Mouse (Mus musculus): Measurements from ENCODE around the gene Otulin. TPM values are rescaled to one million over a fixed set of nuclear protein-coding genes. Genes with fewer than 3 reads are reported as not detected.

Gene Otulin
- polyA plus RNA-seq, 1 experiment: not detected

GRCm38 (mm10) chr15:27645250-27645649 lies 14.8 kb upstream of the Otulin start:
- H3K4me3 ChIP-seq (ENCODE audit: insufficient read depth, low read depth, low read length): no peak overlapping the region
- peaks cover 2% of the 10 kb centered on the region; the same call in 1 of the 2 replicates for H3K4me1 ChIP-seq (ENCODE audit: control insufficient read depth, insufficient read depth, low read length)
- no peak for TF ChIP-seq CTCF (IDR thresholded peaks at IDR 0.05; ENCODE audit: insufficient read depth, low read depth, low read length)
- no peak for TF ChIP-seq POLR2A (IDR thresholded peaks at IDR 0.05; ENCODE audit: insufficient read depth, low read depth, low read length)
- no peak overlapping the region for H3K27ac ChIP-seq (ENCODE audit: insufficient read depth, low read depth, low read length)
- WGBS: 82% methylated on average over 3 of the region's 3 CpGs

DNA sequence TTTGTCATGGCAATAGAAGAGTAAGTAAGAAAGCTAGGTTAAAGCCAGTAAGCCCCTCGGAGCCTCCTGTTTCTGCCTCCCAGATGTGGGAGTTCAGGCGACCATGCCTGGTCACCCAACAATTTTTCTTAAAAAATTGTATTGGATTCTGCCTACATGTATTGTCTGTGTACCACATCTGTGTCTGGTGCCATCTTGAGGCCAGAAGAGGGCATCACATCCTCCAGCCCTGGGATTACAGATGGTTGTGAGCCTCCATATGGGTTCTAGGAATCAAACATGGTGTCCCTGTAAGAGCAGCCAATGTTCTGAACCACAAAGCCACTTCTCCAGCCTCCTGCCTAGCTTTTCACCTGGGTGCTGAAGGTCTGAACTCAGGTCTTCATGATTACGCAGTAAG lies 12.4 kb upstream of the Otulin start:
- TF ChIP-seq POLR2A (IDR thresholded peaks at IDR 0.05; ENCODE audit: insufficient read depth, low read depth, low read length) (no peak), CTCF (IDR thresholded peaks at IDR 0.05; ENCODE audit: insufficient read depth, low read depth, low read length) (no peak)
- 89% methylated on average over 3 of the region's 3 CpGs for WGBS
- Histone ChIP-seq H3K27ac (ENCODE audit: insufficient read depth, low read depth, low read length) (no peak overlapping the region), H3K4me3 (ENCODE audit: insufficient read depth, low read depth, low read length) (no peak overlapping the region), H3K4me1 (ENCODE audit: control insufficient read depth, insufficient read depth, low read length) (peaks cover 2% of the 10 kb centered on the region; the same call in 1 of the 2 replicates)

GRCm38 (mm10) chr15:27641171-27641570 lies 10.7 kb upstream of the Otulin start:
- 79% methylated on average over 12 of the region's 12 CpGs for WGBS
- Histone ChIP-seq H3K27ac (ENCODE audit: insufficient read depth, low read depth, low read length) (no peak overlapping the region), H3K4me1 (ENCODE audit: control insufficient read depth, insufficient read depth, low read length) (peaks cover 2% of the 10 kb centered on the region; the same call in 1 of the 2 replicates), H3K4me3 (ENCODE audit: insufficient read depth, low read depth, low read length) (no peak overlapping the region)
- no peak for TF ChIP-seq POLR2A (IDR thresholded peaks at IDR 0.05; ENCODE audit: insufficient read depth, low read depth, low read length)
- TF ChIP-seq CTCF (IDR thresholded peaks at IDR 0.05; ENCODE audit: insufficient read depth, low read depth, low read length): no peak

GRCm38 (mm10) chr15:27633941-27634900 lies 3.7 kb upstream of the Otulin start:
- WGBS: 47% methylated on average over 8 of the region's 8 CpGs

GRCm38 (mm10) chr15:27629800-27630600 lies 493 bp downstream of the Otulin start:
- under 1% methylated on average over 53 of the region's 53 CpGs for WGBS
- TF ChIP-seq POLR2A (IDR thresholded peaks at IDR 0.05; ENCODE audit: insufficient read depth, low read depth, low read length) (no peak), CTCF (IDR thresholded peaks at IDR 0.05; ENCODE audit: insufficient read depth, low read depth, low read length) (no peak)
- Histone ChIP-seq H3K4me1 (ENCODE audit: control insufficient read depth, insufficient read depth, low read length) (peaks cover 17% of the 10 kb centered on the region), H3K27ac (ENCODE audit: insufficient read depth, low read depth, low read length) (no peak overlapping the region), H3K4me3 (ENCODE audit: insufficient read depth, low read depth, low read length) (peak overlapping the region; percentile 71)

More at GRCm38 (mm10) chr15:27633941-27634900, 3.7 kb upstream of the Otulin start:
- Histone ChIP-seq H3K4me3 (ENCODE audit: insufficient read depth, low read depth, low read length) (no peak overlapping the region), H3K27ac (ENCODE audit: insufficient read depth, low read depth, low read length) (no peak overlapping the region), H3K4me1 (ENCODE audit: control insufficient read depth, insufficient read depth, low read length) (peaks cover 4% of the 10 kb centered on the region)
- TF ChIP-seq CTCF (IDR thresholded peaks at IDR 0.05; ENCODE audit: insufficient read depth, low read depth, low read length): no peak
- no peak for TF ChIP-seq POLR2A (IDR thresholded peaks at IDR 0.05; ENCODE audit: insufficient read depth, low read depth, low read length)

DNA sequence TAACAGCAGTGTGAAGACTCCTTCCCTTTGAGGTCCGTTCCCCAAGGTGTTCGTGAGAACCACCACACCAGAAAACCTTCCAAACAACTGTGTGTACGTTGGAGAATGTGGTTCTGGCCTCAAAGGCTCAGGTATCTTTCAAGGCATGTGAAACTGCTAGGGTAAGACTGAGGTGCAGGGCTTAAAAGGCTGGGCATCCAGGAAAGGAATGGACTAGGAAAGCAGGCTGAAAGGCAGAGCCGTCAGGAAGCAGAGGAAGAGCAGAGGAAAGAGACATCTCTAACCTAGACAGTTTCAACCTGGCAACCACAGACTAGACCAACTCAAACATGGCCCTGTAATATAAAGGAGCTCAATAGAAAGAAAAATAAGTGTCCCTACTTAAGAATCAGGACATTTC lies 1.4 kb downstream of the Otulin start:
- H3K4me3 ChIP-seq (ENCODE audit: insufficient read depth, low read depth, low read length): no peak overlapping the region
- TF ChIP-seq CTCF (IDR thresholded peaks at IDR 0.05; ENCODE audit: insufficient read depth, low read depth, low read length) (no peak), POLR2A (IDR thresholded peaks at IDR 0.05; ENCODE audit: insufficient read depth, low read depth, low read length) (no peak)
- H3K4me1 ChIP-seq (ENCODE audit: control insufficient read depth, insufficient read depth, low read length): peaks cover 17% of the 10 kb centered on the region
- no peak overlapping the region for H3K27ac ChIP-seq (ENCODE audit: insufficient read depth, low read depth, low read length)
- 75% methylated on average over 4 of the region's 4 CpGs for WGBS

DNA sequence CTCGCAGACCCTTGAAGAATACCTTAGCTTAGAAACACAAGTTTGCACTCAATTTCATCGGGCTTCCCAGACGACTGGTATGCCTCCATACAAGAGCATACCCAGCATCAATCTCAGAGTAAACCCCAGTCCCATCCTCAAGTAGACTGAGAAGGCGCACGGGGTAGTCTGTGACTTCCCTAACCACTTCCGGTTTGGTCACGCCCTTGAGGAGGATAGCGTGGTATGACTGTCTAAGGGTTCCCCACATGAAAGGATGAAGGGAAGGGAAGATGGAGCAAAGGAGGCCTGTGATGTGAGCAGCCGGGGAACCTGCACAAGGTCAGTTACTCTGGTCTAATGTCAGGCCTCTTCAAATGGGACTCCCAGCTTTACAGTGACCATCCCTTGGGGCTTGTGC lies 2.7 kb downstream of the Otulin start:
- Histone ChIP-seq H3K27ac (ENCODE audit: insufficient read depth, low read depth, low read length) (no peak overlapping the region), H3K4me1 (ENCODE audit: control insufficient read depth, insufficient read depth, low read length) (peaks cover 17% of the 10 kb centered on the region), H3K4me3 (ENCODE audit: insufficient read depth, low read depth, low read length) (no peak overlapping the region)
- TF ChIP-seq POLR2A (IDR thresholded peaks at IDR 0.05; ENCODE audit: insufficient read depth, low read depth, low read length) (no peak), CTCF (IDR thresholded peaks at IDR 0.05; ENCODE audit: insufficient read depth, low read depth, low read length) (no peak)
- WGBS: 92% methylated on average over 9 of the region's 9 CpGs

DNA sequence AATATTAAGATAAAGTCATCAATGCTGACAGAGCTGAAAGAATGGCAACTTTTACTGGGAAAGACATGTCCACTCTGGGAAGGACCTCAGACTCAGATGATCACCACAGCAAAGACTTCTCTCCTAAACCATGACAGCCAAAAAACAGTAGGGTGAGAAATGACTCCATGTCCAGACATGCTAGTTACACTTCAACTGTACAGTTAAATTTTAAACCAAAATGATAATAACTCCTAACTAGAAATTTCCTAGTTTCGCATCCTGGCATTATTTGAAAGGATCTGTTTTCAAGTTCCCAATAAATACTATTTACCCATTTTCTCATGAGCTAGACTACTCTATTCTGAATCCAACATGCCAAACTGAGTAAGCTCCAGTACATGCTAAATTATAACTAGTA lies 4.2 kb downstream of the Otulin start:
- Histone ChIP-seq H3K4me3 (ENCODE audit: insufficient read depth, low read depth, low read length) (no peak overlapping the region), H3K4me1 (ENCODE audit: control insufficient read depth, insufficient read depth, low read length) (peaks cover 17% of the 10 kb centered on the region), H3K27ac (ENCODE audit: insufficient read depth, low read depth, low read length) (no peak overlapping the region)
- TF ChIP-seq POLR2A (IDR thresholded peaks at IDR 0.05; ENCODE audit: insufficient read depth, low read depth, low read length) (no peak), CTCF (IDR thresholded peaks at IDR 0.05; ENCODE audit: insufficient read depth, low read depth, low read length) (no peak)
- WGBS: 96% methylated on average over 1 of the region's 1 CpGs

- H3K27ac ChIP-seq (ENCODE audit: insufficient read depth, low read depth, low read length): no peak overlapping the region
Observed at GRCm38 (mm10) chr15:27625890-27626255, 4.6 kb downstream of the Otulin start.

More at GRCm38 (mm10) chr15:27625890-27626255, 4.6 kb downstream of the Otulin start:
- WGBS: 91% methylated on average over 10 of the region's 10 CpGs
- no peak overlapping the region for H3K4me3 ChIP-seq (ENCODE audit: insufficient read depth, low read depth, low read length)
- no peak for TF ChIP-seq CTCF (IDR thresholded peaks at IDR 0.05; ENCODE audit: insufficient read depth, low read depth, low read length)
- TF ChIP-seq POLR2A (IDR thresholded peaks at IDR 0.05; ENCODE audit: insufficient read depth, low read depth, low read length): no peak
- peaks cover 19% of the 10 kb centered on the region for H3K4me1 ChIP-seq (ENCODE audit: control insufficient read depth, insufficient read depth, low read length)
